Mouse (Mus musculus): ENCODE data around the gene Vasp. TPM values are rescaled to one million over a fixed set of nuclear protein-coding genes. Genes with fewer than 3 reads are reported as not detected.

Gene Vasp
- polyA plus RNA-seq, 1 experiment: 187 TPM

DNA sequence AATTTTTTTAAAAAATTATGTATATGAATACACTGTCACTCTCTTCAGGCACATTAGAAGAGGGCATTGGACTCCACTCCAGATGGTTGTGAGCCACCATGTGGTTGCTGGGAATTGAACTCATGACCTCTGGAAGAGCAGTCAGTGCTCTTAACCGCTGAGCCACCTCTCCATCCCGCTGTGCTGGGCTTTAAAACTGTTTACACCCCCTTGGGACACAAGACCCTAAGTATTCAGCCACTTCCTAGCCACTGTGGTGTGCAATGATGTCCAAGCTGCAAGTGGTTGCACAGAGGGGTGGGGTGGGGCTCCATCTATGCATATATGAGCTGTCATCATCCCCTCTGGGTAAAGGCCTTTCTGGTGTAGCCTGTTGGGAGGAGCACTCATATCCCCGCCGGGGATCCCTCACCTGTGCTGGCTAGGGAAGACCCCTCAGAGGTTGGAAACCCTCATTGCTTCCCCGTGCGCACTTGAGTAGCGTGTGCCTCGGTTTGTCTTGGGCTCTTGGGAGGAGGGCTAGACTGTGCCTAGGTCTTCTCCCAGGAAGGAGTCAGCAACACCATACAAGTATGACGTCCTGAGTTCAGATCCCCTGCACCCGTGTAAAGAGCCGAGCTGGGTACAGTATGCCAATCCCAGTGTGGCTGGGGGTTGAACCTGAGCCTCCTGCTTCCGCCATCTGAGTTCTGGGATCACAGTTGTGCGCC, 63.3 kb downstream of the Vasp start:
- no peak overlapping the region for H3K4me3 ChIP-seq (ENCODE audit: insufficient read depth, low read length)
- H3K27ac ChIP-seq (ENCODE audit: insufficient read depth, low read depth, low read length): no peak overlapping the region
- TF ChIP-seq CTCF (IDR thresholded peaks at IDR 0.05; ENCODE audit: low read depth, low read length) (no peak), POLR2A (IDR thresholded peaks at IDR 0.05; ENCODE audit: borderline replicate concordance, low read depth, low read length) (no peak)
- peaks cover 7% of the 10 kb centered on the region for H3K4me1 ChIP-seq (ENCODE audit: control insufficient read depth, insufficient read depth, low read length)

Other genes starting within 250 kb of the Vasp start
- gene Foxa3, start 248.3 kb downstream of the Vasp start, polyA plus RNA-seq (2012; ENCODE audit: insufficient read depth, insufficient read length, missing spikeins): not detected in 2 replicates
- 61.9 and 64.4 TPM in 2 replicates for gene Sympk, start 247.4 kb downstream of the Vasp start, polyA plus RNA-seq (2012; ENCODE audit: insufficient read depth, insufficient read length, missing spikeins)
- gene Rsph6a, start 217.1 kb downstream of the Vasp start, polyA plus RNA-seq (2012; ENCODE audit: insufficient read depth, insufficient read length, missing spikeins): not detected in 2 replicates
- 1.7 and 2.6 TPM in 2 replicates for gene Dmwd, start 195.6 kb downstream of the Vasp start, polyA plus RNA-seq (2012; ENCODE audit: insufficient read depth, insufficient read length, missing spikeins)
- 2.9 and 4.2 TPM in 2 replicates for gene Dmpk, start 188.0 kb downstream of the Vasp start, polyA plus RNA-seq (2012; ENCODE audit: insufficient read depth, insufficient read length, missing spikeins)
- gene Six5, start 177.2 kb downstream of the Vasp start, polyA plus RNA-seq (2012; ENCODE audit: insufficient read depth, insufficient read length, missing spikeins): 0.36 and 0.44 TPM in 2 replicates
- gene Gm4969, start 153.4 kb downstream of the Vasp start, polyA plus RNA-seq (2012; ENCODE audit: insufficient read depth, insufficient read length, missing spikeins): not detected in 2 replicates
- 7.1 and 8.2 TPM in 2 replicates for gene Fbxo46, start 152.0 kb downstream of the Vasp start, polyA plus RNA-seq (2012; ENCODE audit: insufficient read depth, insufficient read length, missing spikeins)
- 10.4 and 11.8 TPM in 2 replicates for gene Qpctl, start 122.5 kb downstream of the Vasp start, polyA plus RNA-seq (2012; ENCODE audit: insufficient read depth, insufficient read length, missing spikeins)
- 26.4 and 27.9 TPM in 2 replicates for gene Snrpd2, start 122.1 kb downstream of the Vasp start, polyA plus RNA-seq (2012; ENCODE audit: insufficient read depth, insufficient read length, missing spikeins)
- gene Gipr, start 105.7 kb downstream of the Vasp start, polyA plus RNA-seq (2012; ENCODE audit: insufficient read depth, insufficient read length, missing spikeins): not detected in 2 replicates
- gene Eml2, start 95.4 kb downstream of the Vasp start, polyA plus RNA-seq (2012; ENCODE audit: insufficient read depth, insufficient read length, missing spikeins): 12.2 and 17.8 TPM in 2 replicates
- not detected in 2 replicates for gene Gpr4, start 59.3 kb downstream of the Vasp start, polyA plus RNA-seq (2012; ENCODE audit: insufficient read depth, insufficient read length, missing spikeins)
- gene Opa3, start 43.5 kb downstream of the Vasp start, polyA plus RNA-seq (2012; ENCODE audit: insufficient read depth, insufficient read length, missing spikeins): 20.0 and 22.0 TPM in 2 replicates
- gene Ppm1n, start 8.2 kb upstream of the Vasp start, polyA plus RNA-seq (2012; ENCODE audit: insufficient read depth, insufficient read length, missing spikeins): 0.93 and 4.2 TPM in 2 replicates
- 1.4 and 2.0 TPM in 2 replicates for gene Rtn2, start 10.8 kb upstream of the Vasp start, polyA plus RNA-seq (2012; ENCODE audit: insufficient read depth, insufficient read length, missing spikeins)
- gene Fosb, start 38.2 kb upstream of the Vasp start, polyA plus RNA-seq (2012; ENCODE audit: insufficient read depth, insufficient read length, missing spikeins): 0.68 TPM in 1 of 2 replicates, not detected in the other
- gene Ercc1, start 73.0 kb upstream of the Vasp start, polyA plus RNA-seq (2012; ENCODE audit: insufficient read depth, insufficient read length, missing spikeins): 30.7 and 35.4 TPM in 2 replicates
- 7.8 and 8.4 TPM in 2 replicates for gene Cd3eap, start 87.7 kb upstream of the Vasp start, polyA plus RNA-seq (2012; ENCODE audit: insufficient read depth, insufficient read length, missing spikeins)
- 1.6 and 4.0 TPM in 2 replicates for gene Ppp1r13l, start 87.9 kb upstream of the Vasp start, polyA plus RNA-seq (2012; ENCODE audit: insufficient read depth, insufficient read length, missing spikeins)
- 14.5 and 18.9 TPM in 2 replicates for gene Ercc2, start 110.2 kb upstream of the Vasp start, polyA plus RNA-seq (2012; ENCODE audit: insufficient read depth, insufficient read length, missing spikeins)
- 0.95 TPM in 1 of 2 replicates, not detected in the other for gene Klc3, start 132.3 kb upstream of the Vasp start, polyA plus RNA-seq (2012; ENCODE audit: insufficient read depth, insufficient read length, missing spikeins)
- 0.65 TPM in 1 of 2 replicates, not detected in the other for gene Ckm, start 133.0 kb upstream of the Vasp start, polyA plus RNA-seq (2012; ENCODE audit: insufficient read depth, insufficient read length, missing spikeins)
- 21.3 and 21.4 TPM in 2 replicates for gene Mark4, start 187.0 kb upstream of the Vasp start, polyA plus RNA-seq (2012; ENCODE audit: insufficient read depth, insufficient read length, missing spikeins)
- not detected in 2 replicates for gene Exoc3l2, start 191.5 kb upstream of the Vasp start, polyA plus RNA-seq (2012; ENCODE audit: insufficient read depth, insufficient read length, missing spikeins)
- 9.7 and 11.0 TPM in 2 replicates for gene Bloc1s3, start 236.6 kb upstream of the Vasp start, polyA plus RNA-seq (2012; ENCODE audit: insufficient read depth, insufficient read length, missing spikeins)
- gene Trappc6a, start 236.6 kb upstream of the Vasp start, polyA plus RNA-seq (2012; ENCODE audit: insufficient read depth, insufficient read length, missing spikeins): 51.4 and 57.0 TPM in 2 replicates
- not detected in 2 replicates for gene Nkpd1, start 246.0 kb upstream of the Vasp start, polyA plus RNA-seq (2012; ENCODE audit: insufficient read depth, insufficient read length, missing spikeins)

All from bone marrow macrophage, adult 2 months (primary cell).